Mouse (Mus musculus) embryonic facial prominence, embryonic 13.5 days (tissue): ENCODE results near the gene Ptpn13. TPM values are rescaled to one million over a fixed set of nuclear protein-coding genes. Genes with fewer than 3 reads are reported as not detected.
A peak's percentile ranks its signal among the peaks of the same experiment; 100 is the strongest.

Experiments used
- ATAC-seq: fragments of 200-750 bp; cut with Nextera tagmentation; 2 replicates; pipeline ENCODE4 v1.8.0; 2017; ENCODE audit warnings: low read depth; ENCODE audit not compliant: insufficient number of reproducible peaks, insufficient read depth, low FRiP score, low TSS enrichment
- H3K27ac ChIP-seq: fragments of 300-500 bp; sonication (generic); 2 replicates; pipeline ENCODE4 v1.5.1; 2015; ENCODE audit warnings: moderate library complexity, mild to moderate bottlenecking, inconsistent platforms
- H3K27me3 ChIP-seq: fragments of 300-500 bp; sonication (generic); 2 replicates; pipeline ENCODE4 v1.6.1; 2015; ENCODE audit warnings: mild to moderate bottlenecking, inconsistent platforms
- H3K36me3 ChIP-seq: fragments of 300-500 bp; sonication (generic); 2 replicates; pipeline ENCODE4 v1.6.1; 2015; ENCODE audit warnings: mild to moderate bottlenecking, inconsistent platforms
- H3K4me1 ChIP-seq: fragments of 300-500 bp; sonication (generic); 2 replicates; pipeline ENCODE4 v1.6.1; 2015; ENCODE audit warnings: inconsistent platforms
- H3K4me2 ChIP-seq: fragments of 300-500 bp; sonication (generic); 2 replicates; pipeline ENCODE4 v1.6.1; 2015; ENCODE audit warnings: moderate library complexity, mild to moderate bottlenecking, inconsistent platforms
- H3K4me3 ChIP-seq: fragments of 300-500 bp; sonication (generic); 2 replicates; pipeline ENCODE4 v1.5.1; 2015; ENCODE audit warnings: mild to moderate bottlenecking, inconsistent platforms
- H3K9ac ChIP-seq: fragments of 300-500 bp; sonication (generic); 2 replicates; pipeline ENCODE4 v1.6.1; 2015; ENCODE audit warnings: mild to moderate bottlenecking, inconsistent platforms
- H3K9me3 ChIP-seq: fragments of 300-500 bp; sonication (generic); 2 replicates; pipeline ENCODE4 v1.6.1; 2016; ENCODE audit warnings: inconsistent platforms
- WGBS: fragments of 180-500 bp; shearing (Covaris S2); methylation state at CpG from one replicate; pipeline ENCODE4 v1.1.7; 2015; ENCODE audit warnings: mixed read lengths; 5-methylcytosine and 5-hydroxymethylcytosine counted together
- polyA plus RNA-seq: library from polyadenylated mRNA; unstranded; fragments of >200 nt; fragmentation: Nextera tagmentation; extraction: Ambion mirVana; gene quantifications from 2 replicates; pipeline ENCODE4 v1.2.1, GENCODE M21; 2015

The Ptpn13 gene
- polyA plus RNA-seq: 18.0 and 19.9 TPM in 2 replicates

DNA sequence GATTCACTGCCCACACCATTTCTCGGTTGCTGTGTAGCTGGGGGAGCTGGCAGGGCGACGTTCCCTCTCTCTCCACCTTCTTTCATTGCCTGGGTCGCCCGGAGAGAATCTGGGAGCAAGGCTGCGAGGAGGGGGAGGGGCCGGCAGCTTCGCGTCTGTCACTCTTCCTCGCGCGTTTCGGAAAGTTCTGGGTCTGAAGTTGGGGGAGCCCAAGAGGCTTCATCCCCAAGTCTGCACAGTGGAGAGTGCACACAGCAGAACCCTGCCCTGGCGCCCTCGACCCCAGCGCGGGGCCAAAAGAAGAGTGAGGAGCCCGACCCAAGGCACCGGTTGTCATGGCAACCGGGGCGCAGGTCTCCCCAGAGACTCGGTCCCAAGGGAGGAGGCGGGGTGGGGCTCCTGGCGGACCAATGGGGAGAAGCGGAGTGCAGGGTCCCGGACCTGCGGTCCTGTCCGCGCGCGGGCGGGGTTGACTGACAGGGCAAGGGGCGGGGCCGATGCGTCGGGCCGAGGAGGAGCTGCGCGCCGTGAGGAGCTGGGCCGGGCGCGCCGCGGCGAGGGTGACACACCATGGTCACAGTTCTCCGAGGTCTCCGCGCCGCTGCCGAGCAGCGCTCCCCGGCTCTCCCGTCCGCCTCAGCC, at the start of gene Ptpn13:
Ptpn13 (plus strand) TSS at position 515 of the 642 bp plus-strand sequence.
- Histone ChIP-seq H3K27ac (peak within 1 kb of the TSS; percentile 91), H3K4me1 (peaks cover 39% of the 10 kb centered on the region), H3K4me3 (peak within 1 kb of the TSS; percentile 87), H3K9ac (peak within 1 kb of the TSS; percentile 83), H3K36me3 (no peaks in the 10 kb centered on the region), H3K27me3 (peaks cover 14% of the 10 kb centered on the region; the same call in 1 of the 2 replicates), H3K9me3 (no peaks in the 10 kb centered on the region), H3K4me2 (peak within 1 kb of the TSS; percentile 91)
- ATAC-seq: peak; percentile 90
- under 1% methylated on average over 55 of the region's 55 CpGs for WGBS

DNA sequence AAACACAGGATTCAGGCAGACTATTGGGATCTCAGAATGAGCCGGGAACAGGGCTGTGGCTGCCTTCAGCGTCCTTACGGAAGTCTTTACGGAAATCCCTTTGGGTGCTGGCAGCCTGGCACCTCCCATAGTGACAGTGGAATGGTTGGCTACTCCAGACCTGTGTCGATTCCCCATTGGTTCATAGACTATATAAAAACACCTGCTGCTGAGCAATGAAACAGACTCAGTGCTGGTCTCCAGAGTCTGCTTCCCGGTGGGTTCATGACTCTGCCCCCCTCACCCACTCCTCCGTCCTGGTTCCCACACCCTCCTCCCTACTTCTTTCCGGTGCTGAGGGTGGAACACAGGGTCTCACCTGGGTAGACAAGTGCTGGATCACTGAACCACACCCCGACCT, 49.8 kb upstream of the Ptpn13 start:
- 86% methylated on average over 9 of the region's 9 CpGs for WGBS
- no peaks in the 10 kb centered on the region for H3K36me3 ChIP-seq
- H3K9ac ChIP-seq: no peak overlapping the region
- H3K4me1 ChIP-seq: peaks cover 8% of the 10 kb centered on the region
- no peak for ATAC-seq
- no peaks in the 10 kb centered on the region for H3K9me3 ChIP-seq
- H3K4me2 ChIP-seq: no peak overlapping the region
- H3K27me3 ChIP-seq: 0 out of 2 replicates have a peak, but pooled peaks cover 4% of the 10 kb centered on the region
- no peak overlapping the region for H3K4me3 ChIP-seq
- H3K27ac ChIP-seq: no peak overlapping the region

DNA sequence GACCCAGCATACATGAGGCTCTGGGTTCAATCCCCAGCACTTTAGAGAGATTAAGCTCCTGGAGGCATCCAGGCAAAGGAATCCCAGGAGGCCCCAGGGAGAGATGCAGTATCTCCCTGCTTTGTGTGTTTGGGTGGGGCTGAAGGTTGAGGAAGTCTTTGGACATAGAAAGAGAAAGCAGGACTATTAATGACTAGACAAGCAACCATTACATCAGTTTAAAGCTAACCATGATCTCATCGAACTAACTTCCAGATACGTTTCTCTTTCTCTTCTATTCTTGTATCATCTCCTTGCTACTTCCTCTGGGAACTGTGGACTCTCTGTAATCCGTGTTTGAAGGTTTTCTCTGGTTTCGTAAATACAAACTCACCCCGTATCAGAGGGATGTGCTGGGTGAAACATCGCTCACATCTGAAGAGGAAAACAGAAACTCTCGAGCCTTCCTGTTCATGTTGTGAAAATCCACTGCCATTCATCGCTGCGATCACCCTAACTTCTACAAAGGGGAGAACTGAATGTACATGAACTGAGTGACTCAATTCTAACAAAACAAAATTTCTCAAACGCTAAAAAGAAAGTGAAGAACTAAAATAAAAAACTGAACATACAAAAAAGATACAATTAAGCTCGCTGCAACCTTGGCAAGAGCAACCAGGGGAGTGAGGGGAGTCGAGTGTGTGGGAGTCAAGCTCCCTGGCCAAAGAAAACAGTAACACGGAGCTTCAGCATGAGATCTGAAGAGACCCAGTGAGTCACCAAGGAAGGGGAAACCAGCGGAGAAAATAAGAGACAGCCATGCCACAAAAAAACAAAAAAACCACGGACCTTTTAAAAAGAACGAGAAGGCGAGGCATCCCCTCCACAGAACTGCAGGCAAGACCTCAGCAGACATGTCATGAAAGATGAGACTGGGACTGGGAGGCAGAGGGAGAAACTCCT, 48.4 kb upstream of the Ptpn13 start:
- no peak for ATAC-seq
- no peaks in the 10 kb centered on the region for H3K9me3 ChIP-seq
- no peak overlapping the region; the same call in 1 of the 2 replicates for H3K4me2 ChIP-seq
- H3K4me1 ChIP-seq: peaks cover 8% of the 10 kb centered on the region
- no peaks in the 10 kb centered on the region for H3K36me3 ChIP-seq
- H3K4me3 ChIP-seq: no peak overlapping the region
- H3K27ac ChIP-seq: no peak overlapping the region
- H3K9ac ChIP-seq: no peak overlapping the region
- 48% methylated on average over 17 of the region's 17 CpGs for WGBS
- H3K27me3 ChIP-seq: 0 out of 2 replicates have a peak, but pooled peaks cover 4% of the 10 kb centered on the region

DNA sequence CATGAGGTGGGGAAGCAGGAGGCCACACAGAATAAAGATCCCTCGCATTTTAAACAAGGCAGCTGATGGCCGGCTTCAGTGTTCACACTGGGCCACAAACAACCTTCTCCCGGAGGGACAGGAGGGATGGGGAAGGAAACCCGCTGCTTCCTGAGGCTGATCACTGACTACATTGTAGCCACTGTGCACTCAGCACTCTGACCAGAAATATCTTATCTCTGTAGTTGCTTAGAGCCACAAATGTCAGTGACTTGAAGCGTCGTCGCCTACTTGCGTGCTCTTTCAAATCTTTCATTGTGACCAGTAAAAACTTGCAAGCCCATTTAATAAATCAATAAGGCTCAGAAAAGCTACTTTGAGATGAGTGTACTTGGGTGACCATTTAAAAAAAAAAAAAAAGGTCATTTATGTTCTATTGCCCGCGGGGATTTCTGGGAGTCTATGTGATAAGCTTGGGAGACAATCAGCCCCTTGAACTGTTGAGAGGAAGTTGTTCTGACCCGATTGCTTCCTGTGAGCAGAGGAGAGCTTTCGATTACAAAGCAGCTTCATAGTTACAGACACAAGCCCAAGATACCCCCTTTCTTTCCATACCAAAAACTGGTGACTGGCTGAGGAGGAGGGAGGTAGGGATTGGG, 47.4 kb upstream of the Ptpn13 start:
- Histone ChIP-seq H3K9me3 (no peaks in the 10 kb centered on the region), H3K4me2 (no peak overlapping the region; the same call in 1 of the 2 replicates), H3K4me1 (peaks cover 8% of the 10 kb centered on the region), H3K9ac (no peak overlapping the region), H3K4me3 (no peak overlapping the region), H3K27ac (no peak overlapping the region), H3K36me3 (no peaks in the 10 kb centered on the region), H3K27me3 (0 out of 2 replicates have a peak, but pooled peaks cover 4% of the 10 kb centered on the region)
- WGBS: 33% methylated on average over 12 of the region's 12 CpGs
- ATAC-seq: no peak

DNA sequence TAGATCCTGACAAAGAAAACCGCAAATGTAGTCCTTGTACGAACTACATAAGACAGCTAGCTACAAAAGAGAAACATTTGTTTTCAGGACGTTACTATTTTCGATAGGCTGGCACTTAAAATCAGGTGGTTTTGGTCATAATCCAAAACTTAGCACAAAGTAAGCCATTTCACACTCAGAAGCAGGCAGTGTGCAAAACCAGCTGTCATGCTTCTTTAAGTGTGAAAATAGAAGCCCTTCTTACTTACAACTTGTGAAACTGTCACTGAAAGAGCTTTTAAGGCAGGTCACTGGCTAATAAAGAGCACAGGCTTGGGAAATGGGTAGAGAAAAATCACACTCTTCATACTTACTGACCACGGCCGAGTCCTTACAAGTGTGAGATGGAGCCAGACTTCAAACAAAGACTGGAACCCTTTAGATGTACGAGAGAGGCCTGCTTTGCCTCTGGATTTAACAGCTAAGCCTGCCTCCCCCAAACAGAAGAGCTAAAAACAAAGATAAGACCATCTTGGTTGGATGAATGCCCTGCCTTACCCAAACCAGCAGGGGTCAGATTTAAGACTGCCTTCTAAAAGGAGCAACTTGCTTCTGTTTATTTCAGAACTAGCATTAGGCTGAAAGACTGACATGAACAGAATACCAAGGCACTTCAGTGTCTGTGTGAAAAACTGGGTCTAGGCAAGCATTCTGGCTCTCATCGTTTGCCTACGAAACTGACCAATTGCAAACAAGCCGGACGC, 44.0 kb upstream of the Ptpn13 start:
- Histone ChIP-seq H3K4me2 (no peak overlapping the region), H3K4me1 (peaks cover 8% of the 10 kb centered on the region), H3K36me3 (no peaks in the 10 kb centered on the region), H3K27ac (no peak overlapping the region), H3K9ac (no peak overlapping the region), H3K9me3 (no peaks in the 10 kb centered on the region), H3K4me3 (no peak overlapping the region), H3K27me3 (0 out of 2 replicates have a peak, but pooled peaks cover 4% of the 10 kb centered on the region)
- no peak for ATAC-seq
- 76% methylated on average over 11 of the region's 11 CpGs for WGBS

DNA sequence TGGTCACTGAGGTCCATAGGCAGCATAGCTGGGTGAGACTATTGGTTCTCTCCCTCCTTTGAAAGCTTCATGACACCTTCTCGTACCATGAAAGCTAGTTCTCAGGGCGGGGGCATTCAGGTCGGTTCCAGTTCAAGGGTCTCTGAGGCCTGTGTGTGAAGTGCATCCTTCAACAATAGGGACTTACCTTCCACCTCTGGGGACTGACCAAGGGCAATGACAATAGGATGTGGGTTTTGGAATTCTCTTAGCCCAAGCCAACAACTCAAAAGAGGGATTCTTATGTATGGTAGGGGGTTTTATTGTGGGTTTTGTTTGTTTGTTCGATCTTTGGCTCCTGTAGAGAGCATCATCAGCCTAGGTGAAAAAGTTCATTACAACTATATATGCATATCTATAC, 42.0 kb upstream of the Ptpn13 start:
- H3K4me2 ChIP-seq: no peak overlapping the region
- ATAC-seq: no peak
- H3K27ac ChIP-seq: no peak overlapping the region
- no peaks in the 10 kb centered on the region for H3K36me3 ChIP-seq
- 0 out of 2 replicates have a peak, but pooled peaks cover 4% of the 10 kb centered on the region for H3K27me3 ChIP-seq
- H3K9ac ChIP-seq: no peak overlapping the region
- 91% methylated on average over 4 of the region's 4 CpGs for WGBS
- no peak overlapping the region for H3K4me3 ChIP-seq
- peaks cover 11% of the 10 kb centered on the region for H3K4me1 ChIP-seq
- no peaks in the 10 kb centered on the region for H3K9me3 ChIP-seq

DNA sequence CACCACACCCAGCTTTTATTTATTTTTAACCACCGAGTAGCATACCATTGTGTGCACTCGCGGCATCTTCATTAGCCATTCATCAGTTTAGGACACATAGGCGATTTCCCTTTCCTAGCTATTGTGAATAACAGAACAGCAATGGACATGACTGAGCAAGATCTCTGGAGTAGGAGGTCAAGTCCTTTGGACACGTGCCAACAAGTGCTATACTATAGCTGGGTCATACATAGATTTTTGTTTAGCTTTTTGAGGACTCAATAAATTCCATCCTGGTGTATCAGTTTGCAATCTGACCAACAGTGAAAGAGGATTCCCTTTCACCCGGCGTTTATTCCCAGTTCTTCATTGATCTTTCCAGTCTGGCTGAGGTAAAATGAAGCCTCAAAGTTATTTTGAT, 41.0 kb upstream of the Ptpn13 start:
- no peaks in the 10 kb centered on the region for H3K36me3 ChIP-seq
- H3K9me3 ChIP-seq: no peaks in the 10 kb centered on the region
- no peak overlapping the region for H3K4me2 ChIP-seq
- 77% methylated on average over 7 of the region's 7 CpGs for WGBS
- no peak for ATAC-seq
- no peak overlapping the region for H3K27ac ChIP-seq
- H3K4me3 ChIP-seq: no peak overlapping the region
- H3K27me3 ChIP-seq: no peaks in the 10 kb centered on the region
- peaks cover 14% of the 10 kb centered on the region for H3K4me1 ChIP-seq
- H3K9ac ChIP-seq: no peak overlapping the region

DNA sequence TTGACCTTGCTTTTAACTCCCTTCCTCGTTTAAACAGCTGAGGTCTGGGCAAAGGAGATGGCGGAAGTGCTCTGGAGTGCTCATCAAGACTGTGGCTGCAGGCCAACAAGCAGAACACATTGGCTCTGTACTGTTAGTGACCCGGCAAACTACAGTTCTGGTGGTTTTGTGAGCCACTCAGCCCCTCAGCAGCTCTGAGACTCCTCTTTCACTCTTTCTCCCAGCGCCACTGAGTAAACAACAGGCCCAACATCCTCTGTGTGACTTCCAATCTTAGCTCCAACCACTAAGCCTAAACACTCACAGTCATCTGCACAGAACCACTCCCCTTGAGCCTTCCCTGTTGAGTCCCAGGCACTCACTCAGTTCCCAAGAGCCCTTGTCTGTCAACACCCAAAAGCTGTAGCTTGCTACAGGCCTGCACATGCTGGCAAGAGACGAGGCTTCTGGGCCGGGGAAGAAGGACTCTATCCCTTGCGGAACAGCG, 37.4 kb upstream of the Ptpn13 start:
- H3K4me1 ChIP-seq: peaks cover 19% of the 10 kb centered on the region
- H3K4me3 ChIP-seq: no peak overlapping the region
- peak; percentile 81 for ATAC-seq
- H3K27me3 ChIP-seq: no peaks in the 10 kb centered on the region
- no peak overlapping the region for H3K9ac ChIP-seq
- no peaks in the 10 kb centered on the region for H3K9me3 ChIP-seq
- H3K27ac ChIP-seq: peak overlapping the region; percentile 66
- no peak overlapping the region for H3K4me2 ChIP-seq
- 38% methylated on average over 8 of the region's 8 CpGs for WGBS
- no peaks in the 10 kb centered on the region for H3K36me3 ChIP-seq

DNA sequence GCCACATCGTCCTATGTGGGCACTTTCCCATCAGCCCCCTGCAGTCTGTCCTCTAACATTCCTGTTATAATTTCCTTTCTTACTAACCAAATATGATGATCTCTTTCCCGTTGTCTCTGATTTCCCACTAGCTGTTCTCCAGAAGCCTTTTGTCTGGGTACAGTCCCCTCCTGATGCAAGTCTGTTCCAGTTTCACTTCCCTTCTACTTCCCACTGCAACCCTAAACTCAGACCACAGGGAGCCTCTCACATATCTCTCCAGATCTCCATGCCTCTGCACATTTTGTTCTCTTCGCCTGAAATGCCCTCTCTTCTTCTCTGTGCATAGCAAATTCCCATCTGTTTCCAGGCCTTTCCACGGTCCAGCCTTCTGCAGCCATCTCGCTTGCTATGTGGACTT, 35.6 kb upstream of the Ptpn13 start:
- peaks cover 23% of the 10 kb centered on the region for H3K4me1 ChIP-seq
- no peaks in the 10 kb centered on the region for H3K9me3 ChIP-seq
- no peaks in the 10 kb centered on the region for H3K36me3 ChIP-seq
- WGBS: 60% methylated on average over 5 of the region's 5 CpGs
- no peak overlapping the region for H3K4me3 ChIP-seq
- no peaks in the 10 kb centered on the region for H3K27me3 ChIP-seq
- no peak overlapping the region for H3K27ac ChIP-seq
- H3K9ac ChIP-seq: no peak overlapping the region
- ATAC-seq: no peak
- no peak overlapping the region for H3K4me2 ChIP-seq

DNA sequence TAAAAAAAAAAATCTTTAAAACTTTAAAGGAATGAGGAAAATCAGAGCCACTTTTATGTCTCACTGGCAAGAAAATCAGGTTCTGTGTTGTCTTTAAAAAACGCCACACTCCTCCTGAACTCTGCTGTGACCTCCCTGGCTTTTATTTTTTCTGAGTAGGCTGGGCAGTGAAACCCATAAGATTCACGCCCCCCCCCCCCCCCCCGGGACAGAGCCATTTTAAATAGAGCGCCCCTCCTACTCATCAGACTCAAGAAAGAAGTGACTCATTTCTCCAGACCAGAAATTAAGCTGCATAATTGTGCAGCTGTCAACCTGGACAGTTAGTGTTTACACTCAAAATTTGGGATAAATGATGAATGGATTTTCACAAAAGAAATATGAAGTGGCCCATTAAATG, 31.8 kb upstream of the Ptpn13 start:
- Histone ChIP-seq H3K27me3 (no peaks in the 10 kb centered on the region), H3K4me3 (no peak overlapping the region), H3K9ac (no peak overlapping the region), H3K27ac (no peak overlapping the region), H3K36me3 (no peaks in the 10 kb centered on the region), H3K4me1 (peaks cover 9% of the 10 kb centered on the region), H3K9me3 (no peaks in the 10 kb centered on the region), H3K4me2 (no peak overlapping the region)
- no peak for ATAC-seq
- 23% methylated on average over 4 of the region's 4 CpGs for WGBS

DNA sequence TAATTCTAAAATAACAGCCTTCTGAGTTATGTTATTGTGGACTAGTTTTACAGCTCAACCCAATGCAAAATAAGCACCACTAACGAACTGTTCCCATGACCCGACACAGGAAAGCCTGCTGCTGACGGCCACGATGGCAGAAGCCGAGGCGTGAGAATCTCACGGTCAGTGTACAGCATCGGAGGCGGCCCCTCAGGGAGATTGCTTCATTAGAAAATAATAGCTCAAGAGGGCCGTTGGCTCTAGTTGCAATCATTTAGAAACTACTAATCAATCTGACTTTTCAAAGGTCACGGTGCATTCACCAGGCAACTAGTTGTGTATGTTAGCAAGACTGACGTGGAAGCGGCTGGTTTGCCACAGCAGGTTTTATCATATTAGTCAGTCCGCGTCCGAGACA, 31.2 kb upstream of the Ptpn13 start:
- no peak overlapping the region for H3K4me2 ChIP-seq
- H3K27me3 ChIP-seq: no peaks in the 10 kb centered on the region
- 54% methylated on average over 16 of the region's 16 CpGs for WGBS
- no peak for ATAC-seq
- H3K4me3 ChIP-seq: no peak overlapping the region
- no peaks in the 10 kb centered on the region for H3K36me3 ChIP-seq
- H3K27ac ChIP-seq: no peak overlapping the region
- no peaks in the 10 kb centered on the region for H3K9me3 ChIP-seq
- H3K9ac ChIP-seq: no peak overlapping the region
- peaks cover 9% of the 10 kb centered on the region for H3K4me1 ChIP-seq
